Mouse (Mus musculus) myocyte (in vitro differentiated cells): Measurements from ENCODE around the gene Gm48551.

Source experiments
- E2F4 ChIP-seq: IDR thresholded peaks from one replicate; pipeline ENCODE4 v1.6.1; 2011; ENCODE audit warnings: mild to moderate bottlenecking, control low read depth, moderate library complexity; ENCODE audit not compliant: insufficient read depth
- MYOD1 ChIP-seq, 3 experiments: IDR thresholded peaks; one replicate each; pipeline ENCODE4 v1.6.1; 2011; ENCODE audit warnings: control low read depth in 2 of 3, low read depth in 2 of 3, mild to moderate bottlenecking in 2 of 3, moderate library complexity in 1 of 3; ENCODE audit not compliant: insufficient read length in 2 of 3, control insufficient read depth in 1 of 3
- POLR2A ChIP-seq: IDR thresholded peaks from one replicate; pipeline ENCODE4 v1.6.1; 2011; ENCODE audit warnings: low read depth, mild to moderate bottlenecking, control low read depth, moderate library complexity; ENCODE audit not compliant: insufficient read length
- POLR2AphosphoS2 ChIP-seq: IDR thresholded peaks from one replicate; pipeline ENCODE4 v1.6.1; 2011; ENCODE audit warnings: low read depth, control low read depth; ENCODE audit not compliant: insufficient read length
- USF1 ChIP-seq: IDR thresholded peaks from one replicate; pipeline ENCODE4 v1.6.1; 2011; ENCODE audit warnings: low read depth, mild to moderate bottlenecking, control low read depth, moderate library complexity

DNA sequence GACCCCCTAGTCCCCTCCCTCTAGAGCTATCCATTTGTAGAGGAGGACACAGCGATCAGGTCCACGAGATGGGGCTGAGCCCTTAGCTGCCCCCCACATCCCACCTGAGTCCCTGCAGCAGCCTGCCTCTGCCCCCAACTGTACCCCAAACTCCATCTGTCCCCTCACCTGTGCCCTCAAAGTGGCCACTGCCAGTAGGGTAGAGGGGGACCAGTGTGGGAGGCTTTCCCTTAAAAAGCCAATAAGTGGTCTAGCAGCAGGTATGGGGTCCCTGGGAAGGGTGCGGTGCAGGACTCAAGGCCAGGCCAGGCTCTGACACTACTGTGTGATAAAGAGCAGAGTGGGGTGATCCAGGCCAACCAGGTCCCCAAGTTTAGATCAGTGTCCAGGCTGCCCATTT is 43.1 kb downstream of the Gm48551 start:
- TF ChIP-seq POLR2A: no peak
- no peak for TF ChIP-seq USF1
- TF ChIP-seq MYOD1 (IDR thresholded peaks at IDR 0.05; ENCODE audit: control insufficient read depth in 1 of 3, insufficient read length in 2 of 3, low read depth in 2 of 3): no peak
- no peak for TF ChIP-seq E2F4
- no peak for TF ChIP-seq POLR2AphosphoS2
